Mouse (Mus musculus) G1E (cell line): Measurements from ENCODE around the gene Pcmt1. TPM values are rescaled to one million over a fixed set of nuclear protein-coding genes. Genes with fewer than 3 reads are reported as not detected.

ENCODE experiments used
- ATAC-seq: 2 replicates; pipeline ENCODE4 v1.8.0; 2016; ENCODE audit warnings: mild to moderate bottlenecking; ENCODE audit not compliant: insufficient number of reproducible peaks, poor library complexity, low FRiP score, severe bottlenecking; ENCODE audit errors: extremely low read depth
- DNase-seq: peaks from one replicate; pipeline ENCODE4 v3.0.0; 2012; ENCODE audit warnings: low spot score
- H3K27me3 ChIP-seq: 2 replicates; pipeline ENCODE4 v1.6.1; 2012; ENCODE audit warnings: mild to moderate bottlenecking, low read length, inconsistent platforms; ENCODE audit not compliant: insufficient read depth
- H3K36me3 ChIP-seq: replicated peaks from 2 replicates; pipeline ENCODE3; 2012; ENCODE audit warnings: mild to moderate bottlenecking, inconsistent platforms
- H3K4me1 ChIP-seq: 2 replicates; pipeline ENCODE4 v1.6.1; 2012; ENCODE audit warnings: low read depth, low read length, inconsistent platforms, mixed read lengths; ENCODE audit not compliant: insufficient read depth
- H3K4me3 ChIP-seq: 2 replicates; pipeline ENCODE4 v1.5.1; 2012; ENCODE audit warnings: low read depth, mild to moderate bottlenecking, inconsistent platforms, low read length, moderate library complexity, mixed read lengths
- H3K9me3 ChIP-seq: replicated peaks from 2 replicates; pipeline ENCODE4 v1.6.1; 2012; ENCODE audit warnings: inconsistent platforms
- CTCF ChIP-seq: IDR thresholded peaks from 2 replicates; pipeline ENCODE4 v1.5.1; 2012; ENCODE audit warnings: low read depth, low read length, inconsistent platforms, mixed read lengths
- GATA1 ChIP-seq: IDR thresholded peaks from 2 replicates; pipeline ENCODE4 v1.6.1; 2012; ENCODE audit warnings: borderline replicate concordance, low read length, inconsistent platforms, mixed read lengths
- GATA2 ChIP-seq: IDR thresholded peaks from 2 replicates; pipeline ENCODE4 v1.6.1; 2012; ENCODE audit warnings: low read depth, low read length, inconsistent platforms, borderline replicate concordance
- POLR2AphosphoS5 ChIP-seq: IDR thresholded peaks from 2 replicates; pipeline ENCODE4 v1.6.1; 2012; ENCODE audit warnings: low read depth, low read length, inconsistent platforms; ENCODE audit not compliant: insufficient replicate concordance
- TAL1 ChIP-seq: conservative IDR thresholded peaks from 2 replicates; pipeline ENCODE4 v1.6.1; 2012; ENCODE audit warnings: low read depth, low read length, inconsistent platforms, mixed read lengths
- polyA plus RNA-seq: library from polyadenylated mRNA; stranded (reverse); fragments of >175 nt; gene quantifications from 2 replicates; pipeline ENCODE4 v1.2.3, GENCODE M21; 2012
- total RNA-seq, 2 experiments: library from RNA; stranded (forward) in 1 of 2; stranded (reverse) in 1 of 2; fragments of 200-1000 nt in 1 of 2; fragments of >200 nt in 1 of 2; fragmentation: Nextera tagmentation in 1 of 2; gene quantifications; 2 replicates each; pipeline ENCODE4 v1.2.3; 2014 to 2017

Gene Pcmt1
- total RNA-seq (2014; fragmentation: Nextera tagmentation) = 79.0 and 80.5 TPM in 2 replicates
- 109 and 117 TPM in 2 replicates for total RNA-seq (2017)
- 43.0 and 55.8 TPM in 2 replicates for polyA plus RNA-seq

- Histone ChIP-seq H3K36me3 (peaks cover 52% of the 10 kb centered on the region), H3K4me3 (peak within 1 kb of the TSS; percentile 87), H3K9me3 (no peaks in the 10 kb centered on the region), H3K4me1 (peaks cover 47% of the 10 kb centered on the region), H3K27me3 (no peaks in the 10 kb centered on the region)
- peak; percentile 35; the same call in 1 of the 2 replicates for ATAC-seq
- DNase-seq = peak; percentile 85
- no peak for TF ChIP-seq CTCF
- TF ChIP-seq POLR2AphosphoS5 = no peak
- TF ChIP-seq TAL1 = no peak
- TF ChIP-seq GATA2 = no peak
- no peak for TF ChIP-seq GATA1
Measured at GRCm38 (mm10) chr10:7680731-7681301, at the start of gene Pcmt1, which contains the start of gene Lats1. TSS of gene Pcmt1 (minus strand) at chr10:7681136. TSS of gene Lats1 (plus strand) at chr10:7681214.

- ATAC-seq = no peak
- DNase-seq = no peak
Measured at GRCm38 (mm10) chr10:7727011-7727410, 46.1 kb upstream of the Pcmt1 start.

GRCm38 (mm10) chr10:7726501-7726812 lies 45.5 kb upstream of the Pcmt1 start:
- ATAC-seq (no peak), DNase-seq (no peak)
- Histone ChIP-seq H3K27me3 (peaks cover 5% of the 10 kb centered on the region), H3K9me3 (no peaks in the 10 kb centered on the region), H3K4me1 (peaks cover 17% of the 10 kb centered on the region), H3K4me3 (peak overlapping the region; percentile 81), H3K36me3 (peaks cover 24% of the 10 kb centered on the region)
- TF ChIP-seq GATA1 (no peak), POLR2AphosphoS5 (no peak), TAL1 (no peak), GATA2 (no peak), CTCF (no peak)

More at GRCm38 (mm10) chr10:7727011-7727410, 46.1 kb upstream of the Pcmt1 start:
- Histone ChIP-seq H3K36me3 (peaks cover 27% of the 10 kb centered on the region), H3K4me3 (peak overlapping the region; percentile 64), H3K4me1 (peaks cover 20% of the 10 kb centered on the region), H3K27me3 (peaks cover 5% of the 10 kb centered on the region), H3K9me3 (no peaks in the 10 kb centered on the region)
- no peak for TF ChIP-seq CTCF
- TF ChIP-seq POLR2AphosphoS5 = no peak
- no peak for TF ChIP-seq TAL1
- no peak for TF ChIP-seq GATA2
- TF ChIP-seq GATA1 = no peak

- Histone ChIP-seq H3K4me1 (peaks cover 17% of the 10 kb centered on the region), H3K4me3 (peak within 1 kb of the TSS; percentile 81), H3K9me3 (no peaks in the 10 kb centered on the region), H3K27me3 (peaks cover 5% of the 10 kb centered on the region), H3K36me3 (peaks cover 24% of the 10 kb centered on the region)
- DNase-seq (peak; percentile 83), ATAC-seq (peak; percentile 97)
- no peak for TF ChIP-seq TAL1
- no peak for TF ChIP-seq GATA2
- no peak for TF ChIP-seq CTCF
- no peak for TF ChIP-seq GATA1
- no peak for TF ChIP-seq POLR2AphosphoS5
Measured at GRCm38 (mm10) chr10:7725751-7726500, 45.0 kb upstream of the Pcmt1 start, which contains the start of gene Katna1. TSS of gene Katna1 (plus strand) at chr10:7726000.

- DNase-seq (no peak), ATAC-seq (no peak)
- peaks cover 66% of the 10 kb centered on the region for H3K36me3 ChIP-seq
- no peak overlapping the region for H3K4me3 ChIP-seq
- H3K9me3 ChIP-seq = no peaks in the 10 kb centered on the region
- H3K27me3 ChIP-seq = no peaks in the 10 kb centered on the region
- no peak for TF ChIP-seq TAL1
- TF ChIP-seq GATA2 = no peak
- TF ChIP-seq POLR2AphosphoS5 = no peak
- TF ChIP-seq GATA1 = no peak
- TF ChIP-seq CTCF = no peak
- no peaks in the 10 kb centered on the region for H3K4me1 ChIP-seq
Measured at GRCm38 (mm10) chr10:7715056-7715455, 34.1 kb upstream of the Pcmt1 start.

GRCm38 (mm10) chr10:7712506-7712905 lies 31.6 kb upstream of the Pcmt1 start:
- Histone ChIP-seq H3K27me3 (no peaks in the 10 kb centered on the region), H3K36me3 (peaks cover 75% of the 10 kb centered on the region), H3K4me3 (no peak overlapping the region), H3K9me3 (no peaks in the 10 kb centered on the region), H3K4me1 (peaks cover 3% of the 10 kb centered on the region)
- ATAC-seq (no peak), DNase-seq (no peak)
- TF ChIP-seq TAL1 (no peak), GATA2 (no peak), GATA1 (no peak), CTCF (no peak), POLR2AphosphoS5 (no peak)
